Mouse (Mus musculus) ES-Bruce4 (cell line): ENCODE measurements at regions not wholly inside any gene's neighbourhood (a gene's known extent, or its start where the extent isn't known, plus 50 kb on each side); places are given as distances from the start of the nearest gene placed in this dataset.
"Not testable (repeated sequence)": the region's sequence is repeated elsewhere in the genome, so short reads cannot be mapped to it uniquely, and the experiment has no call there.

Experiments
- H3K27ac ChIP-seq: 2 replicates; pipeline ENCODE4 v1.5.1; 2012; ENCODE audit warnings: low read length, inconsistent platforms; ENCODE audit not compliant: insufficient read depth
- H3K27me3 ChIP-seq: 2 replicates; pipeline ENCODE4 v1.6.1; 2012; ENCODE audit warnings: mild to moderate bottlenecking, low read length, inconsistent platforms; ENCODE audit not compliant: control insufficient read depth, poor library complexity, insufficient read depth, severe bottlenecking
- H3K36me3 ChIP-seq: 2 replicates; pipeline ENCODE4 v1.6.1; 2012; ENCODE audit warnings: inconsistent platforms, mild to moderate bottlenecking, low read length, moderate library complexity; ENCODE audit not compliant: control insufficient read depth, poor library complexity, insufficient read depth, severe bottlenecking
- H3K4me1 ChIP-seq: one replicate; pipeline ENCODE4 v1.8.1; 2011; ENCODE audit warnings: low read length; ENCODE audit not compliant: control insufficient read depth, insufficient read depth
- H3K4me3 ChIP-seq: 2 replicates; pipeline ENCODE4 v1.5.1; 2011; ENCODE audit warnings: low read depth, mild to moderate bottlenecking, low read length
- H3K9ac ChIP-seq: 2 replicates; pipeline ENCODE4 v1.6.1; 2012; ENCODE audit warnings: low read depth, mild to moderate bottlenecking, inconsistent platforms; ENCODE audit not compliant: poor library complexity, severe bottlenecking
- H3K9me3 ChIP-seq: replicated peaks from 2 replicates; pipeline ENCODE4 v1.6.1; 2012; ENCODE audit warnings: mild to moderate bottlenecking, low read length, inconsistent platforms; ENCODE audit not compliant: control insufficient read depth, poor library complexity, insufficient read depth, severe bottlenecking
- CTCF ChIP-seq: IDR thresholded peaks from one replicate; pipeline ENCODE4 v1.8.1; 2011; ENCODE audit warnings: low read depth, low read length
- EP300 ChIP-seq: IDR thresholded peaks from 2 replicates; pipeline ENCODE4 v1.6.1; 2011; ENCODE audit warnings: low read depth, low read length; ENCODE audit not compliant: insufficient read depth
- POLR2A ChIP-seq: IDR thresholded peaks from one replicate; pipeline ENCODE4 v1.8.1; 2011; ENCODE audit warnings: low read length; ENCODE audit not compliant: insufficient read depth

DNA sequence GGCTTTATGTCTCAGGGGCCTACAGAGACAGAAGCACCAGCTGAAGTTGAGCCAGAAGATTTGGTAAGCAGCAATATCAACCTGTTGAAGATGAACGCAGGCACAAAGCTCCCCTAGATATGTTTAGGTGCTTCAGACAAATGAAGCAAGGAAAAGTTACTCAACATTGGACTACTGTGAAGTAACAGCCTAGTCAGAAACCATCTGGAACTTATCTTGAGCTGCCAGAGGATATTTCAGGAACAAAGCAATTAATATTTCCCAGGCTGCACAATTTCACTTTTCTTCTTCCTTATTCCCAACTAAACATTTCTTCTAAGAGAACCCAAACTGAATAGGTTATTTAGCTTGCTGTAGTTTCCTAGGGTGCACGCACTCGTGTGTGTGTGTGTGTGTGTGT lies 125.1 kb downstream of the Scg2 start:
- H3K36me3 ChIP-seq = no peaks in the 10 kb centered on the region
- H3K9ac ChIP-seq = no peak overlapping the region
- H3K27me3 ChIP-seq = no peaks in the 10 kb centered on the region
- no peak for TF ChIP-seq POLR2A
- TF ChIP-seq CTCF = no peak
- TF ChIP-seq EP300 = no peak
- no peak overlapping the region for H3K27ac ChIP-seq
- H3K4me1 ChIP-seq = no peaks in the 10 kb centered on the region
- no peak overlapping the region for H3K4me3 ChIP-seq
- H3K9me3 ChIP-seq = no peaks in the 10 kb centered on the region

DNA sequence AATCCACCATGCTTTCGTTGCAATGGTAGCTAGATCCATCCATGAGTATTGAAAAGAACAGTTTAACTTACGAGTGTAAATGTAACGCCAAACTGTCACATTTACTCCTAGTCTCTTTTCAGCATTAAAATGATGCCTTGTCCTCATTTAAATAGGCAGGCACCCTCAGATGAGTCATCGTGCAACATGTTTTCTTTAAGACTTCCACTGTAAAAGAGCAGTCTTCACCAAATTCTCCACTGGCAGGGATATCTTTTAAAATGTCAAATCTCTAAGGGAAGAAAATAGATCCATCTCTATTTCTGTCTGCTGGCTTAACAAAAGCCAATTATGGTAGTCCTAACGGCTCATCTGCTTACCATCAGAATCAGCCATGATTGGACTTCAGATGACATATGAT lies 127.8 kb downstream of the Scg2 start:
- Histone ChIP-seq H3K36me3 (no peaks in the 10 kb centered on the region), H3K9me3 (no peaks in the 10 kb centered on the region), H3K9ac (no peak overlapping the region), H3K4me3 (no peak overlapping the region), H3K27ac (no peak overlapping the region), H3K4me1 (no peaks in the 10 kb centered on the region), H3K27me3 (no peaks in the 10 kb centered on the region; the same call in 1 of the 2 replicates)
- TF ChIP-seq EP300 (no peak), POLR2A (no peak), CTCF (no peak)

GRCm38 (mm10) chr1:79303602-79304001 lies 136.3 kb downstream of the Scg2 start:
- no peaks in the 10 kb centered on the region for H3K9me3 ChIP-seq

DNA sequence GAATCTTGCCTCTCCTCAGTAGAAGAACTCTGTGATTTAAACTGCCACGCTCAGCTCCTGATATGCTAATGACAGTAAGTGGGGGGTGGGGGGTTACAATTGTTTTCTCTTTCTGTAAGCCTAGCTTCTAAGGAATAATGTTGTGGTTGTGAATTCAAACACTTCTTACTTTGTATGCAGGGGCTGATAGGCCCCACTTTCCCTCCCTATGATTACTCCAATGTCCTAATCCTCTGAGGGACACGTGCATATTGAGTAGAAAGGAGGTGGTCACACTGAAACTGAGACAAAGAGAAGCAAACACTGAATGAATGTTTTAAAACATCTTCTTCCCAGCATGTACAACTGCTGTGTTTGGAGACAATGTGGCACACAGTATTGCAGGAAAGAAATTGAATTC lies 140.3 kb downstream of the Scg2 start:
- H3K9me3 ChIP-seq = no peaks in the 10 kb centered on the region
- H3K27me3 ChIP-seq = no peaks in the 10 kb centered on the region
- TF ChIP-seq CTCF (no peak), POLR2A (no peak), EP300 (no peak)
- H3K9ac ChIP-seq = no peak overlapping the region
- no peaks in the 10 kb centered on the region for H3K36me3 ChIP-seq
- H3K4me1 ChIP-seq = no peaks in the 10 kb centered on the region
- H3K4me3 ChIP-seq = no peak overlapping the region
- H3K27ac ChIP-seq = no peak overlapping the region

More at GRCm38 (mm10) chr1:79303602-79304001, 136.3 kb downstream of the Scg2 start:
- Histone ChIP-seq H3K9ac (no peak overlapping the region), H3K27ac (no peak overlapping the region), H3K4me1 (no peaks in the 10 kb centered on the region), H3K36me3 (no peaks in the 10 kb centered on the region), H3K4me3 (no peak overlapping the region), H3K27me3 (no peaks in the 10 kb centered on the region; the same call in 1 of the 2 replicates)
- no peak for TF ChIP-seq POLR2A
- TF ChIP-seq EP300 = no peak

- Histone ChIP-seq H3K36me3 (no peaks in the 10 kb centered on the region), H3K27ac (no peak overlapping the region), H3K9me3 (no peaks in the 10 kb centered on the region), H3K4me3 (no peak overlapping the region), H3K9ac (no peak overlapping the region), H3K27me3 (no peaks in the 10 kb centered on the region), H3K4me1 (no peaks in the 10 kb centered on the region)
- TF ChIP-seq CTCF (no peak), EP300 (no peak), POLR2A (no peak)
These were observed 180.2 kb downstream of the Scg2 start for GRCm38 (mm10) chr1:79259726-79260125.

DNA sequence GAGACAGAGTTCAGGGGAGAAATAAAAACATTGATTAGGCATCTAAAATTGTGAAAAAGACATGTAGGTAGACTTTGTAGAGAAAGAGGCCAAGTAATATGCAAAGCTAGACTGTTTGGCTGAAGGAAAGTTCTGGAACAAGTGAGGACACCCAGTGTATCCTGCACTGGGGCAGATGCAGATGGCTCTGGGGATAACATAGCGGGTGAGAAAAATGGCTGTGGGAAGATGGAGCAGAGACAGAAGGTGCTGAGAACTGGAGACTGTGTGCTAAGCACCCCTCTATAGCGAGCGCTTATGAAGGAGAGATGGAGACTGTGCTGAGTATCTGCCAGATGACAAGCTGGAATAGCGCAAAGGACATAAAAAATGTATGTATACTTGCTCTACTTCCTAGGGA lies 226.9 kb downstream of the Scg2 start:
- H3K4me3 ChIP-seq = no peak overlapping the region
- TF ChIP-seq EP300 (no peak), CTCF (no peak), POLR2A (no peak)
- H3K27me3 ChIP-seq = no peaks in the 10 kb centered on the region
- H3K4me1 ChIP-seq = no peaks in the 10 kb centered on the region
- H3K9me3 ChIP-seq = no peaks in the 10 kb centered on the region
- no peaks in the 10 kb centered on the region for H3K36me3 ChIP-seq
- no peak overlapping the region for H3K9ac ChIP-seq
- no peak overlapping the region for H3K27ac ChIP-seq

- TF ChIP-seq EP300 (no peak), POLR2A (no peak), CTCF (no peak)
- Histone ChIP-seq H3K4me3 (no peak overlapping the region), H3K27ac (no peak overlapping the region), H3K9me3 (no peaks in the 10 kb centered on the region), H3K4me1 (no peaks in the 10 kb centered on the region), H3K27me3 (no peaks in the 10 kb centered on the region), H3K36me3 (no peaks in the 10 kb centered on the region), H3K9ac (no peak overlapping the region)
These were observed 227.4 kb downstream of the Scg2 start for GRCm38 (mm10) chr1:79212471-79212870.

DNA sequence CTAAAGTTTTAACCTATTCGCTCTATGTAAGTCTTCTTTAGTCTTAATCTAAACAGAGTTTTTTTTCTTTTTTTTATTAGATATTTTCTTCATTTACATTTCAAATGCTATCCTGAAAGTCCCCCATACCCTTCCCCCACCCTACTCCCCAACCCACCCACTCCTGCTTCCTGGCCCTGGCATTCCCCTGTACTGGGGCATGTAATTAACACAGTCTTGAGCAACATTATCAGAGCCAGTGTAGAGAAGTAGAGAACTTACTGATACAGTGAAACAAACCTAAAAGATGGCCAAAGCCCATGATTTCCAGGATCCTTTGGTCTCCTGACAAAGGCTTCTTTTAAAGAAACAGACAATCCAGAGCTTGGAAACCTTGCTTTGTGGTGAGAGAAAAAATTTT lies 227.9 kb downstream of the Scg2 start:
- not testable (repeated sequence) for H3K9me3 ChIP-seq, H3K27me3 ChIP-seq, H3K9ac ChIP-seq, H3K4me1 ChIP-seq, H3K36me3 ChIP-seq, H3K27ac ChIP-seq, H3K4me3 ChIP-seq
